Mouse (Mus musculus) liver, embryonic 11.5 days (tissue): ENCODE results near the gene Ssxb5. TPM values are rescaled to one million over a fixed set of nuclear protein-coding genes. Genes with fewer than 3 reads are reported as not detected.
"Not testable (repeated sequence)": the region's sequence is repeated elsewhere in the genome, so short reads cannot be mapped to it uniquely, and the experiment has no call there.

ENCODE experiments used
- ATAC-seq: fragments of 200-750 bp; cut with Nextera tagmentation; replicated peaks from 2 replicates; pipeline ENCODE4 v1.8.0; 2017; ENCODE audit warnings: moderate number of reproducible peaks, mild to moderate bottlenecking, moderate TSS enrichment, moderate library complexity; ENCODE audit not compliant: low FRiP score
- DNase-seq: peaks from one replicate; pipeline ENCODE4 v3.0.0-alpha.2; 2017; ENCODE audit warnings: low spot score
- H3K27ac ChIP-seq: fragments of 300-500 bp; sonication (generic); 2 replicates; pipeline ENCODE4 v1.5.1; 2014; ENCODE audit warnings: mild to moderate bottlenecking, low read depth, low read length, control low read depth
- H3K27me3 ChIP-seq: fragments of 300-500 bp; sonication (generic); replicated peaks from 2 replicates; pipeline ENCODE4 v1.6.1; 2014; ENCODE audit warnings: low read length, mixed read lengths; ENCODE audit not compliant: control insufficient read depth, insufficient read depth
- H3K36me3 ChIP-seq: fragments of 300-500 bp; sonication (generic); 2 replicates; pipeline ENCODE4 v1.6.1; 2014; ENCODE audit warnings: mild to moderate bottlenecking, low read length, moderate library complexity, mixed read lengths; ENCODE audit not compliant: control insufficient read depth, insufficient read depth
- H3K4me1 ChIP-seq: fragments of 300-500 bp; sonication (generic); replicated peaks from 2 replicates; pipeline ENCODE4 v1.6.1; 2014; ENCODE audit warnings: low read length, mixed read lengths; ENCODE audit not compliant: control insufficient read depth, insufficient read depth
- H3K4me2 ChIP-seq: fragments of 300-500 bp; sonication (generic); 2 replicates; pipeline ENCODE4 v1.6.1; 2014; ENCODE audit warnings: mild to moderate bottlenecking, control low read depth, moderate library complexity
- H3K4me3 ChIP-seq: fragments of 300-500 bp; sonication (generic); 2 replicates; pipeline ENCODE4 v1.5.1; 2014; ENCODE audit warnings: low read depth, low read length, control low read depth
- H3K9ac ChIP-seq: fragments of 300-500 bp; sonication (generic); 2 replicates; pipeline ENCODE4 v1.6.1; 2014; ENCODE audit warnings: low read depth, low read length, control low read depth
- H3K9me3 ChIP-seq: fragments of 300-500 bp; sonication (generic); 2 replicates; pipeline ENCODE4 v1.6.1; 2016; ENCODE audit warnings: low read length, inconsistent platforms, mixed read lengths; ENCODE audit not compliant: control insufficient read depth
- WGBS: fragments of 180-500 bp; shearing (Covaris S2); extraction: QIAGEN DNeasy Blood & Tissue Kit; methylation state at CpG from one replicate; pipeline ENCODE4 v1.1.7; 2014; 5-methylcytosine and 5-hydroxymethylcytosine counted together
- polyA plus RNA-seq: library from polyadenylated mRNA; unstranded; fragments of >200 nt; fragmentation: Nextera tagmentation; extraction: Ambion mirVana; gene quantifications from 2 replicates; pipeline ENCODE4 v1.2.1, GENCODE M21; 2014

Ssxb5 gene
- polyA plus RNA-seq, result not detected in 2 replicates

GRCm38 (mm10) chrX:8803391-8803790 lies at the start of gene Ssxb5:
Ssxb5 (plus strand) TSS chrX:8803691.
- not testable (repeated sequence) for H3K36me3 ChIP-seq, ATAC-seq, H3K4me1 ChIP-seq, H3K9me3 ChIP-seq, H3K4me2 ChIP-seq, H3K27ac ChIP-seq, H3K9ac ChIP-seq, DNase-seq, H3K27me3 ChIP-seq, H3K4me3 ChIP-seq
- WGBS, result 65% methylated on average over 4 of the region's 4 CpGs

DNA sequence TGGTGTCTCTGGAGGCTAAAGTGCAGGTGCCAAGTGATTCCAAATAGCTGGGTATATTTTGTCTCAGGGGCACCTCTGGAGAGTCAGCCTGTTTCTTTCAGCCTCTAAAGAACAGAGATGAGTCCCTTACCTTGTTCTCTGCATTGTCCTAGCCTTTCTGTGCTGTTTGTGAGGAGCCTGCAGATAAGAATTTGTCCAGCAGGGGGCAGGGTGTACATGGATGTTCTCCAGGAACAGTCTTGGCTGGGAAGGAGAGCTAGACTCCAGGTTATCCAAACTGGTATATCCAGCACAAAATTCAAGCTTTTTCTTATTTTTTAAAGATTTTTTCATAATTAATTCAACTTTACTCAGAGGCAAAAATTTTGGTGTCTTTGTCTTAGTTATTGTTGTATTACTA lies 28.6 kb downstream of the Ssxb5 start:
- H3K4me1 ChIP-seq, result no peaks in the 10 kb centered on the region
- H3K27me3 ChIP-seq, result no peaks in the 10 kb centered on the region
- ATAC-seq (no peak), DNase-seq (no peak)
- H3K27ac ChIP-seq, result no peak overlapping the region
- no peaks in the 10 kb centered on the region for H3K9me3 ChIP-seq
- no peak overlapping the region for H3K9ac ChIP-seq
- no peak overlapping the region for H3K4me3 ChIP-seq
- H3K36me3 ChIP-seq, result no peaks in the 10 kb centered on the region
- H3K4me2 ChIP-seq, result no peak overlapping the region

- Histone ChIP-seq H3K27me3 (no peaks in the 10 kb centered on the region), H3K9me3 (no peaks in the 10 kb centered on the region; the same call in 1 of the 2 replicates), H3K9ac (no peak within 1 kb of the TSS), H3K4me1 (no peaks in the 10 kb centered on the region), H3K27ac (no peak within 1 kb of the TSS), H3K4me2 (no peak within 1 kb of the TSS), H3K4me3 (no peak within 1 kb of the TSS), H3K36me3 (no peaks in the 10 kb centered on the region)
- DNase-seq (no peak), ATAC-seq (no peak)
- 56% methylated on average over 1 of the region's 1 CpGs for WGBS
These were observed 40.2 kb downstream of the Ssxb5 start, which contains the start of gene Gm6592 for GRCm38 (mm10) chrX:8843694-8844093. Gm6592 (plus strand) TSS chrX:8843994.

GRCm38 (mm10) chrX:8852486-8852885 lies 49.0 kb downstream of the Ssxb5 start:
- 87% methylated on average over 10 of the region's 10 CpGs for WGBS
- H3K27me3 ChIP-seq, result no peaks in the 10 kb centered on the region
- no peak overlapping the region for H3K4me3 ChIP-seq
- H3K36me3 ChIP-seq, result no peaks in the 10 kb centered on the region
- no peak for DNase-seq
- no peaks in the 10 kb centered on the region for H3K4me1 ChIP-seq
- no peaks in the 10 kb centered on the region for H3K9me3 ChIP-seq
- no peak overlapping the region for H3K9ac ChIP-seq
- ATAC-seq, result no peak
- no peak overlapping the region for H3K27ac ChIP-seq
- no peak overlapping the region for H3K4me2 ChIP-seq

Other genes with a start within 250 kb of the Ssxb5 start
- not detected in 2 replicates for gene Ssxb3, start 211.9 kb upstream of the Ssxb5 start, polyA plus RNA-seq
- gene Ssxb8, start 112.8 kb upstream of the Ssxb5 start, polyA plus RNA-seq, result not detected in 2 replicates
- gene Ssx9, start 55.3 kb upstream of the Ssxb5 start, polyA plus RNA-seq, result not detected in 2 replicates
- not detected in 2 replicates for gene Gm6592, start 40.3 kb downstream of the Ssxb5 start, polyA plus RNA-seq
- not detected in 2 replicates for gene Gm5751, start 70.6 kb downstream of the Ssxb5 start, polyA plus RNA-seq
- gene B630019K06Rik, start 88.7 kb downstream of the Ssxb5 start, polyA plus RNA-seq, result 1.1 and 1.2 TPM in 2 replicates
- not detected in 2 replicates for gene Fthl17b, start 159.3 kb downstream of the Ssxb5 start, polyA plus RNA-seq
- gene Fthl17c, start 172.9 kb downstream of the Ssxb5 start, polyA plus RNA-seq, result not detected in 2 replicates
- not detected in 2 replicates for gene Fthl17d, start 183.1 kb downstream of the Ssxb5 start, polyA plus RNA-seq
- not detected in 2 replicates for gene Fthl17e, start 229.8 kb downstream of the Ssxb5 start, polyA plus RNA-seq